Mouse (Mus musculus): ENCODE data around the gene A530016L24Rik. TPM values are rescaled to one million over a fixed set of nuclear protein-coding genes. Genes with fewer than 3 reads are reported as not detected.

The A530016L24Rik gene
- polyA plus RNA-seq, 1 experiment from 2014 or later = 5.6 TPM

GRCm38 (mm10) chr12:112503003-112503771 is 13.9 kb downstream of the A530016L24Rik start:
- Histone ChIP-seq H3K9me3 (ENCODE audit: control insufficient read depth, low read length) (no peaks in the 10 kb centered on the region), H3K27ac (replicated peaks in 1 of 2; ENCODE audit: control insufficient read depth in 1 of 2, insufficient read depth in 1 of 2, low read depth in 2 of 2, low read length in 2 of 2) (no peak overlapping the region), H3K4me2 (ENCODE audit: low read length) (peak overlapping the region; percentile 35), H3K4me3 (ENCODE audit: control insufficient read depth in 1 of 2, insufficient read depth in 1 of 2, low read depth in 1 of 2, low read length in 2 of 2) (no peak overlapping the region), H3K36me3 (ENCODE audit: control insufficient read depth, insufficient read depth, low read length) (no peaks in the 10 kb centered on the region), H3K27me3 (ENCODE audit: control insufficient read depth, insufficient read depth, low read length) (peaks cover 14% of the 10 kb centered on the region; the same call in 1 of the 2 replicates), H3K4me1 (ENCODE audit: control insufficient read depth in 2 of 2, insufficient read depth in 2 of 2, low read length in 2 of 2) (peaks cover 19 to 22% of the 10 kb centered on the region in 2 experiments), H3K9ac (ENCODE audit: low read length) (no peak overlapping the region)
- no peak for ATAC-seq (ENCODE audit: insufficient number of reproducible peaks, insufficient read depth, low FRiP score, low read depth)
- WGBS = 8% methylated on average over 19 of the region's 19 CpGs

- 72% methylated on average over 6 of the region's 6 CpGs for WGBS
Observed at GRCm38 (mm10) chr12:112506267-112506666, 17.0 kb downstream of the A530016L24Rik start.

GRCm38 (mm10) chr12:112507264-112507663 is 18.0 kb downstream of the A530016L24Rik start:
- Histone ChIP-seq H3K36me3 (ENCODE audit: control insufficient read depth, insufficient read depth, low read length) (no peaks in the 10 kb centered on the region), H3K4me2 (ENCODE audit: low read length) (no peak overlapping the region), H3K27ac (replicated peaks in 1 of 2; ENCODE audit: control insufficient read depth in 1 of 2, insufficient read depth in 1 of 2, low read depth in 2 of 2, low read length in 2 of 2) (no peak overlapping the region), H3K4me3 (ENCODE audit: control insufficient read depth in 1 of 2, insufficient read depth in 1 of 2, low read depth in 1 of 2, low read length in 2 of 2) (no peak overlapping the region), H3K4me1 (ENCODE audit: control insufficient read depth in 2 of 2, insufficient read depth in 2 of 2, low read length in 2 of 2) (peaks cover 11 to 20% of the 10 kb centered on the region in 2 experiments), H3K9me3 (ENCODE audit: control insufficient read depth, low read length) (no peaks in the 10 kb centered on the region), H3K27me3 (ENCODE audit: control insufficient read depth, insufficient read depth, low read length) (peaks cover 51% of the 10 kb centered on the region), H3K9ac (ENCODE audit: low read length) (no peak overlapping the region)
- ATAC-seq (ENCODE audit: insufficient number of reproducible peaks, insufficient read depth, low FRiP score, low read depth) = no peak
- WGBS = 48% methylated on average over 4 of the region's 4 CpGs

More at GRCm38 (mm10) chr12:112506267-112506666, 17.0 kb downstream of the A530016L24Rik start:
- no peak overlapping the region for H3K9ac ChIP-seq (ENCODE audit: low read length)
- no peak overlapping the region for H3K27ac ChIP-seq (replicated peaks in 1 of 2; ENCODE audit: control insufficient read depth in 1 of 2, insufficient read depth in 1 of 2, low read depth in 2 of 2, low read length in 2 of 2)
- ATAC-seq (ENCODE audit: insufficient number of reproducible peaks, insufficient read depth, low FRiP score, low read depth) = no peak
- no peaks in the 10 kb centered on the region for H3K36me3 ChIP-seq (ENCODE audit: control insufficient read depth, insufficient read depth, low read length)
- no peak overlapping the region for H3K4me3 ChIP-seq (ENCODE audit: control insufficient read depth in 1 of 2, insufficient read depth in 1 of 2, low read depth in 1 of 2, low read length in 2 of 2)
- H3K27me3 ChIP-seq (ENCODE audit: control insufficient read depth, insufficient read depth, low read length) = peaks cover 41% of the 10 kb centered on the region
- H3K4me2 ChIP-seq (ENCODE audit: low read length) = no peak overlapping the region
- no peaks in the 10 kb centered on the region for H3K9me3 ChIP-seq (ENCODE audit: control insufficient read depth, low read length)
- H3K4me1 ChIP-seq (ENCODE audit: control insufficient read depth in 2 of 2, insufficient read depth in 2 of 2, low read length in 2 of 2) = peaks cover 19 to 30% of the 10 kb centered on the region in 2 experiments

GRCm38 (mm10) chr12:112507984-112508383 is 18.7 kb downstream of the A530016L24Rik start:
- WGBS = 57% methylated on average over 3 of the region's 3 CpGs
- no peak for ATAC-seq (ENCODE audit: insufficient number of reproducible peaks, insufficient read depth, low FRiP score, low read depth)
- no peak overlapping the region for H3K9ac ChIP-seq (ENCODE audit: low read length)
- no peaks in the 10 kb centered on the region for H3K9me3 ChIP-seq (ENCODE audit: control insufficient read depth, low read length)
- no peaks in the 10 kb centered on the region for H3K36me3 ChIP-seq (ENCODE audit: control insufficient read depth, insufficient read depth, low read length)
- H3K4me2 ChIP-seq (ENCODE audit: low read length) = no peak overlapping the region
- H3K4me1 ChIP-seq (ENCODE audit: control insufficient read depth in 2 of 2, insufficient read depth in 2 of 2, low read length in 2 of 2) = peaks cover 4 to 13% of the 10 kb centered on the region in 2 experiments
- no peak overlapping the region for H3K27ac ChIP-seq (replicated peaks in 1 of 2; ENCODE audit: control insufficient read depth in 1 of 2, insufficient read depth in 1 of 2, low read depth in 2 of 2, low read length in 2 of 2)
- peaks cover 58% of the 10 kb centered on the region for H3K27me3 ChIP-seq (ENCODE audit: control insufficient read depth, insufficient read depth, low read length)
- H3K4me3 ChIP-seq (ENCODE audit: control insufficient read depth in 1 of 2, insufficient read depth in 1 of 2, low read depth in 1 of 2, low read length in 2 of 2) = no peak overlapping the region

- H3K9me3 ChIP-seq (ENCODE audit: control insufficient read depth, low read length) = no peaks in the 10 kb centered on the region
- H3K9ac ChIP-seq (ENCODE audit: low read length) = no peak overlapping the region
- no peak overlapping the region for H3K4me3 ChIP-seq (ENCODE audit: control insufficient read depth in 1 of 2, insufficient read depth in 1 of 2, low read depth in 1 of 2, low read length in 2 of 2)
- 9% methylated on average over 7 of the region's 7 CpGs for WGBS
- H3K27ac ChIP-seq (replicated peaks in 1 of 2; ENCODE audit: control insufficient read depth in 1 of 2, insufficient read depth in 1 of 2, low read depth in 2 of 2, low read length in 2 of 2) = no peak overlapping the region
- H3K27me3 ChIP-seq (ENCODE audit: control insufficient read depth, insufficient read depth, low read length) = peaks cover 65% of the 10 kb centered on the region
- no peaks in the 10 kb centered on the region for H3K36me3 ChIP-seq (ENCODE audit: control insufficient read depth, insufficient read depth, low read length)
- H3K4me1 ChIP-seq (ENCODE audit: control insufficient read depth in 2 of 2, insufficient read depth in 2 of 2, low read length in 2 of 2) = peaks cover 0 to 8% of the 10 kb centered on the region in 2 experiments; a peak in 2 of 4 replicates
- H3K4me2 ChIP-seq (ENCODE audit: low read length) = peak overlapping the region; percentile 68
- ATAC-seq (ENCODE audit: insufficient number of reproducible peaks, insufficient read depth, low FRiP score, low read depth) = no peak
Observed at GRCm38 (mm10) chr12:112510365-112510732, 21.1 kb downstream of the A530016L24Rik start.

- peaks cover 0 to 8% of the 10 kb centered on the region in 2 experiments; a peak in 2 of 4 replicates for H3K4me1 ChIP-seq (ENCODE audit: control insufficient read depth in 2 of 2, insufficient read depth in 2 of 2, low read length in 2 of 2)
- no peaks in the 10 kb centered on the region for H3K9me3 ChIP-seq (ENCODE audit: control insufficient read depth, low read length)
- H3K4me2 ChIP-seq (ENCODE audit: low read length) = peak overlapping the region; percentile 68
- no peak for ATAC-seq (ENCODE audit: insufficient number of reproducible peaks, insufficient read depth, low FRiP score, low read depth)
- H3K36me3 ChIP-seq (ENCODE audit: control insufficient read depth, insufficient read depth, low read length) = no peaks in the 10 kb centered on the region
- 2% methylated on average over 62 of the region's 62 CpGs for WGBS
- peaks cover 61% of the 10 kb centered on the region for H3K27me3 ChIP-seq (ENCODE audit: control insufficient read depth, insufficient read depth, low read length)
- H3K9ac ChIP-seq (ENCODE audit: low read length) = no peak overlapping the region
- H3K27ac ChIP-seq (replicated peaks in 1 of 2; ENCODE audit: control insufficient read depth in 1 of 2, insufficient read depth in 1 of 2, low read depth in 2 of 2, low read length in 2 of 2) = no peak overlapping the region
- peak overlapping the region; percentile 27 to 37; a peak in 3 of 4 replicates for H3K4me3 ChIP-seq (ENCODE audit: control insufficient read depth in 1 of 2, insufficient read depth in 1 of 2, low read depth in 1 of 2, low read length in 2 of 2)
Observed at GRCm38 (mm10) chr12:112510733-112511372, 21.6 kb downstream of the A530016L24Rik start.

- H3K36me3 ChIP-seq (ENCODE audit: control insufficient read depth, insufficient read depth, low read length) = no peaks in the 10 kb centered on the region
- peaks cover 40% of the 10 kb centered on the region for H3K27me3 ChIP-seq (ENCODE audit: control insufficient read depth, insufficient read depth, low read length)
- 41% methylated on average over 3 of the region's 3 CpGs for WGBS
- peaks cover 21 to 30% of the 10 kb centered on the region in 2 experiments for H3K4me1 ChIP-seq (ENCODE audit: control insufficient read depth in 2 of 2, insufficient read depth in 2 of 2, low read length in 2 of 2)
- no peak overlapping the region for H3K4me2 ChIP-seq (ENCODE audit: low read length)
- H3K4me3 ChIP-seq (ENCODE audit: control insufficient read depth in 1 of 2, insufficient read depth in 1 of 2, low read depth in 1 of 2, low read length in 2 of 2) = no peak overlapping the region
- no peak for ATAC-seq (ENCODE audit: insufficient number of reproducible peaks, insufficient read depth, low FRiP score, low read depth)
- H3K9me3 ChIP-seq (ENCODE audit: control insufficient read depth, low read length) = no peaks in the 10 kb centered on the region
- H3K9ac ChIP-seq (ENCODE audit: low read length) = no peak overlapping the region
- no peak overlapping the region for H3K27ac ChIP-seq (replicated peaks in 1 of 2; ENCODE audit: control insufficient read depth in 1 of 2, insufficient read depth in 1 of 2, low read depth in 2 of 2, low read length in 2 of 2)
Observed at GRCm38 (mm10) chr12:112514897-112515296, 25.6 kb downstream of the A530016L24Rik start.
